ENCODE assay signal across 20 mouse cellular contexts in the genomic region with DNA sequence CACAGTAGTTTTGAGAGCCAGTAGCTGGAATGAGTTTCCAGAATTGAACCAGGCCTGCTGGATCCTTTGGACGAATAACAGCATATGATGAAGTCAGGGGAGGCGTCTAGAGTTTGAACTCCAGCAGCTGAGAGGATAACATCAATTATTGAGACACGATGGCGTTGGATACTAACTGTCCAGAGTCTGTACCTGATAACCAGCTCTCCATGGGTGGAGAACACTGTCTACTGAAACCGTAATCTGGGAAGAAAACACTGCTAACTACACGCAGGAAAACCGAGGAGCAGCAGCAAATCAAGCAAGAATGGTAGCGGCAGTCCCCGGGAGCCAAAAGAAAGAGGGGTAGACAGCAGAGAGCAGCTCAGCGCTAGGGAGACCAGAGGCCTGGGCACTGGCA. TPM values are rescaled to one million over a fixed set of nuclear protein-coding genes. Genes with fewer than 3 reads are reported as not detected.
A peak's percentile ranks its signal among the peaks of the same experiment; 100 is the strongest.
DNase-seq lines count a peak whose midpoint lies in the region; ATAC-seq and TF ChIP-seq lines count a peak whose summit lies in the region.
"Had no signal": no experiment of that assay in that cellular context is flagged by ENCODE, and none has a peak within 500 bp of the region (broad histone marks: within the 10 kb centered on the region; RNA-seq: fewer than 3 reads in every experiment).

No protein-coding gene starts in this region.

- no peak for ATAC-seq in heart, embryonic 12.5 days (ENCODE audit: insufficient number of reproducible peaks, low FRiP score)
- ATAC-seq in kidney, postnatal 0 days (replicated peaks; ENCODE audit: low FRiP score, low read depth) = no peak
- ATAC-seq in liver, embryonic 12.5 days = peak; percentile 72
- ATAC-seq: midbrain, embryonic 15.5 days had no signal

- peak; percentile 4 for DNase-seq in heart, adult 8-10 months (ENCODE audit: low spot score)
- no peak for DNase-seq in kidney, postnatal 0 days (ENCODE audit: low spot score)
- no peak for DNase-seq in kidney, adult 9 months
- no peak for DNase-seq in gastrocnemius, postnatal 10 days
- no peak for DNase-seq in left cerebral cortex, adult 9 months (ENCODE audit: low spot score in 2 of 2)
- no peak for DNase-seq in retina, postnatal 1 day
- DNase-seq: adrenal gland, adult 8-10 months; cerebellum, adult 11-12 months; gastrocnemius, adult 2 months; heart, adult 11 months; kidney, adult 2 months; lung, embryonic 14.5 days; spleen, adult 18-20 months had no signal

- no peak for TF ChIP-seq CTCF in kidney, postnatal 0 days (IDR thresholded peaks at IDR 0.05; ENCODE audit: low read depth)

- H3K27me3 ChIP-seq in heart, embryonic 12.5 days (replicated peaks) = no peaks in the 10 kb centered on the region
- H3K27me3 ChIP-seq in kidney, postnatal 0 days (ENCODE audit: insufficient read depth, low read length) = no peaks in the 10 kb centered on the region
- no peaks in the 10 kb centered on the region for H3K27me3 ChIP-seq in liver, embryonic 12.5 days (replicated peaks)
- H3K27me3 ChIP-seq: midbrain, embryonic 15.5 days had no signal

- no peak overlapping the region for H3K9ac ChIP-seq in heart, embryonic 12.5 days
- no peak overlapping the region for H3K9ac ChIP-seq in kidney, postnatal 0 days (ENCODE audit: low read depth, low read length)
- H3K9ac ChIP-seq in liver, embryonic 12.5 days = peak overlapping the region; percentile 41; the same call in 1 of the 2 replicates
- H3K9ac ChIP-seq: lung, embryonic 14.5 days; midbrain, embryonic 15.5 days had no signal

- WGBS in heart, embryonic 12.5 days = 63% methylated on average over 10 of the region's 10 CpGs
- WGBS in kidney, postnatal 0 days = 52% methylated on average over 10 of the region's 10 CpGs
- WGBS in liver, embryonic 12.5 days (ENCODE audit: insufficient replicate concordance) = 31% methylated on average over 10 of the region's 10 CpGs

- H3K4me1 ChIP-seq in heart, embryonic 12.5 days (replicated peaks) = peaks cover 38% of the 10 kb centered on the region
- H3K4me1 ChIP-seq in kidney, postnatal 0 days (replicated peaks; ENCODE audit: insufficient read depth, low read length) = 0 out of 2 replicates have a peak, but pooled peaks cover 6% of the 10 kb centered on the region
- peaks cover 69% of the 10 kb centered on the region for H3K4me1 ChIP-seq in liver, embryonic 12.5 days

- no peaks in the 10 kb centered on the region for H3K9me3 ChIP-seq in heart, embryonic 12.5 days (replicated peaks)
- H3K9me3 ChIP-seq in kidney, postnatal 0 days (replicated peaks; ENCODE audit: low read length) = no peaks in the 10 kb centered on the region
- H3K9me3 ChIP-seq in liver, embryonic 12.5 days (replicated peaks) = no peaks in the 10 kb centered on the region
- H3K9me3 ChIP-seq: forebrain, embryonic 10.5 days; limb, embryonic 10.5 days; midbrain, embryonic 15.5 days had no signal

- H3K4me2 ChIP-seq in heart, embryonic 12.5 days = no peak overlapping the region
- no peak overlapping the region for H3K4me2 ChIP-seq in kidney, postnatal 0 days (ENCODE audit: low read length)
- H3K4me2 ChIP-seq in liver, embryonic 12.5 days = peak overlapping the region; percentile 58
- H3K4me2 ChIP-seq: lung, embryonic 14.5 days; midbrain, embryonic 15.5 days had no signal

- no peaks in the 10 kb centered on the region for H3K36me3 ChIP-seq in heart, embryonic 12.5 days
- no peaks in the 10 kb centered on the region for H3K36me3 ChIP-seq in kidney, postnatal 0 days (ENCODE audit: insufficient read depth, low read length)
- H3K36me3 ChIP-seq in liver, embryonic 12.5 days = no peaks in the 10 kb centered on the region
- H3K36me3 ChIP-seq: limb, embryonic 10.5 days; midbrain, embryonic 15.5 days had no signal

- no peak overlapping the region for H3K27ac ChIP-seq in heart, embryonic 12.5 days (ENCODE audit: poor library complexity, severe bottlenecking)
- peak overlapping the region; percentile 34; the same call in 1 of the 2 replicates for H3K27ac ChIP-seq in kidney, postnatal 0 days
- peak overlapping the region; percentile 83 for H3K27ac ChIP-seq in liver, embryonic 12.5 days
- H3K27ac ChIP-seq: forebrain, embryonic 10.5 days; gastrocnemius, adult 2 months; layer of hippocampus, adult 2 months; limb, embryonic 10.5 days; macrophage; midbrain, embryonic 15.5 days had no signal

- no peak overlapping the region for H3K4me3 ChIP-seq in heart, embryonic 12.5 days
- H3K4me3 ChIP-seq in kidney, postnatal 0 days (replicated peaks; ENCODE audit: low read depth, low read length) = no peak overlapping the region
- H3K4me3 ChIP-seq in liver, embryonic 12.5 days = peak overlapping the region; percentile 11; the same call in 1 of the 2 replicates
- H3K4me3 ChIP-seq: forebrain, embryonic 10.5 days; gastrocnemius, adult 2 months; layer of hippocampus, adult 2 months; limb, embryonic 10.5 days; midbrain, embryonic 15.5 days had no signal

RNA-seq across cellular contexts. Expression of a gene that starts 56.9 kb away (rescaled TPM):
- total RNA-seq in heart, adult 8-10 months (2022) = 1 to 10 TPM; 6.2 to 7.7 (median 7.2) TPM
- polyA plus RNA-seq in heart, embryonic 12.5 days (2016; fragmentation: Nextera tagmentation; extraction: Ambion mirVana) = 30.1 and 30.2 TPM in 2 replicates
- polyA plus RNA-seq in kidney, postnatal 0 days (2015; fragmentation: Nextera tagmentation; extraction: Ambion mirVana) = 29.0 and 30.7 TPM in 2 replicates
- 12.8 and 14.8 TPM in 2 replicates for polyA plus RNA-seq in liver, embryonic 12.5 days (2016; fragmentation: Nextera tagmentation; extraction: Ambion mirVana)
- 1 to 10 TPM; 7.0 to 7.7 TPM for total RNA-seq in gastrocnemius, postnatal 10 days (2021)
